Comparison of ENCODE assay signal across 14 mouse cellular contexts in genomic region chr1:115964993-115965575, GRCm38 (mm10).
DNase-seq lines count a peak whose midpoint lies in the region; ATAC-seq lines count a peak whose summit lies in the region.
"Had no signal": no experiment of that assay in that cellular context is flagged by ENCODE, and none has a peak within 500 bp of the region (broad histone marks: within the 10 kb centered on the region; RNA-seq: fewer than 3 reads in every experiment).

No protein-coding gene starts in this region.

- no peaks in the 10 kb centered on the region for H3K36me3 ChIP-seq in heart, embryonic 10.5 days
- H3K36me3 ChIP-seq in hindbrain, embryonic 16.5 days (ENCODE audit: control insufficient read depth, insufficient read depth, low read length): no peaks in the 10 kb centered on the region
- H3K36me3 ChIP-seq: hindbrain, embryonic 15.5 days had no signal

- H3K9ac ChIP-seq in hindbrain, embryonic 16.5 days (ENCODE audit: low read depth, low read length): no peak overlapping the region
- H3K9ac ChIP-seq: hindbrain, embryonic 15.5 days had no signal

- H3K9me3 ChIP-seq in heart, embryonic 10.5 days: no peaks in the 10 kb centered on the region
- no peaks in the 10 kb centered on the region for H3K9me3 ChIP-seq in hindbrain, embryonic 16.5 days (ENCODE audit: control insufficient read depth, low read length)
- H3K9me3 ChIP-seq: hindbrain, embryonic 15.5 days; megakaryocyte, embryonic 14.5 days had no signal

- no peak for ATAC-seq in hindbrain, embryonic 16.5 days

- no peaks in the 10 kb centered on the region for H3K27me3 ChIP-seq in heart, embryonic 10.5 days (ENCODE audit: insufficient read depth, poor library complexity, severe bottlenecking)
- H3K27me3 ChIP-seq in hindbrain, embryonic 16.5 days (replicated peaks; ENCODE audit: control insufficient read depth, insufficient read depth, low read length): no peaks in the 10 kb centered on the region
- H3K27me3 ChIP-seq: hindbrain, embryonic 15.5 days; megakaryocyte, embryonic 14.5 days had no signal

- 77% methylated on average over 4 of the region's 4 CpGs for WGBS in heart, embryonic 10.5 days
- WGBS in hindbrain, embryonic 16.5 days: 86% methylated on average over 4 of the region's 4 CpGs

- H3K4me3 ChIP-seq in heart, embryonic 10.5 days: no peak overlapping the region
- no peak overlapping the region for H3K4me3 ChIP-seq in hindbrain, embryonic 16.5 days (ENCODE audit: low read length)
- H3K4me3 ChIP-seq: hindbrain, embryonic 15.5 days; megakaryocyte, embryonic 14.5 days had no signal

- H3K4me1 ChIP-seq in heart, embryonic 10.5 days: no peaks in the 10 kb centered on the region
- no peaks in the 10 kb centered on the region for H3K4me1 ChIP-seq in hindbrain, embryonic 16.5 days (ENCODE audit: control insufficient read depth, insufficient read depth, low read depth, low read length)
- H3K4me1 ChIP-seq: hindbrain, embryonic 15.5 days; megakaryocyte, embryonic 14.5 days had no signal

- H3K27ac ChIP-seq in heart, embryonic 10.5 days: no peak overlapping the region
- H3K27ac ChIP-seq in hindbrain, embryonic 16.5 days (ENCODE audit: low read depth, low read length): no peak overlapping the region
- H3K27ac ChIP-seq: hindbrain, embryonic 15.5 days; stomach, postnatal 0 days had no signal

- peak; percentile 89 for DNase-seq in heart, adult 11 months
- no peak for DNase-seq in heart, embryonic 10.5 days (ENCODE audit: low spot score)
- DNase-seq in brain, embryonic 18.5 days (ENCODE audit: low read depth, low spot score): peak; percentile 34
- peak; percentile 7 for DNase-seq in gastrocnemius, postnatal 10 days
- peak; percentile 13 to 36 for DNase-seq in right cerebral cortex, adult 2 months (ENCODE audit: low spot score in 2 of 2)
- DNase-seq in kidney, postnatal 10 days: no peak
- DNase-seq: adrenal gland, adult 2 months; cerebellum, adult 11 months; kidney, postnatal 14 days; lung, adult 2 months had no signal

- H3K4me2 ChIP-seq in hindbrain, embryonic 16.5 days (ENCODE audit: low read length): no peak overlapping the region
- H3K4me2 ChIP-seq: hindbrain, embryonic 15.5 days had no signal

Comparison
In these comparisons a context has a peak if more than half of its experiments do, and no peak if none do; other contexts are left out.
1. DNase-seq: peak in heart, adult 11 months (single experiment), brain, embryonic 18.5 days (single experiment), gastrocnemius, postnatal 10 days (single experiment) and right cerebral cortex, adult 2 months (2 of 2); none in heart, embryonic 10.5 days (single experiment) and kidney, postnatal 10 days (single experiment).